18 mouse cellular contexts compared by ENCODE assay signal in genomic region chr19:30829231-30829775, GRCm38 (mm10).
A peak's percentile ranks its signal among the peaks of the same experiment; 100 is the strongest.
DNase-seq lines count a peak whose midpoint lies in the region; ATAC-seq and TF ChIP-seq lines count a peak whose summit lies in the region.
"Had no signal": no experiment of that assay in that cellular context is flagged by ENCODE, and none has a peak within 500 bp of the region (broad histone marks: within the 10 kb centered on the region; RNA-seq: fewer than 3 reads in every experiment).

No protein-coding gene starts in this region.

- DNase-seq in layer of hippocampus, adult 11-12 months (ENCODE audit: low spot score): peak; percentile 6
- no peak for DNase-seq in layer of hippocampus, adult 9-11 months
- no peak for DNase-seq in kidney, adult 18-20 months
- DNase-seq: adrenal gland, postnatal 14 days; cerebellum, adult 8-10 months; cerebellum, postnatal 14 days; gastrocnemius, postnatal 14 days had no signal

- H3K4me3 ChIP-seq in C2C12 (ENCODE audit: insufficient read depth, poor library complexity, severe bottlenecking) (no peak overlapping the region), myocyte (no peak overlapping the region)
- H3K4me3 ChIP-seq in embryonic fibroblast, embryonic 13.5 days (ENCODE audit: insufficient read depth, low read length): no peak overlapping the region
- H3K4me3 ChIP-seq: embryonic facial prominence, embryonic 12.5 days; forebrain, embryonic 13.5 days; heart, embryonic 12.5 days; hindbrain, embryonic 10.5 days; intestine, embryonic 15.5 days had no signal

- no peaks in the 10 kb centered on the region for H3K79me3 ChIP-seq in C2C12 (ENCODE audit: low read depth)

- peak overlapping the region; percentile 12 for H3K4me2 ChIP-seq in myocyte (ENCODE audit: low read depth)
- H3K4me2 ChIP-seq: embryonic facial prominence, embryonic 12.5 days; forebrain, embryonic 13.5 days; heart, embryonic 12.5 days; hindbrain, embryonic 14.5 days; intestine, embryonic 15.5 days had no signal

- H3ac ChIP-seq in C2C12 (ENCODE audit: control insufficient read depth, insufficient read length, low read depth): peak overlapping the region; percentile 18
- no peak overlapping the region for H3ac ChIP-seq in myocyte (ENCODE audit: control insufficient read depth, insufficient read length)

- H3K79me2 ChIP-seq in C2C12 (ENCODE audit: control insufficient read depth, insufficient read depth) (no peaks in the 10 kb centered on the region), myocyte (ENCODE audit: control insufficient read depth, insufficient read depth) (no peaks in the 10 kb centered on the region)

- ATAC-seq in erythroid progenitor cell, adult 5-6 weeks (replicated peaks; ENCODE audit: low FRiP score, poor library complexity, severe bottlenecking): no peak
- ATAC-seq: forebrain, embryonic 13.5 days; intestine, embryonic 15.5 days had no signal

- H3K36me3 ChIP-seq in C2C12 (ENCODE audit: control insufficient read depth, insufficient read depth) (no peaks in the 10 kb centered on the region), myocyte (ENCODE audit: control insufficient read depth, insufficient read depth) (no peaks in the 10 kb centered on the region)
- H3K36me3 ChIP-seq: embryonic facial prominence, embryonic 12.5 days; G1E; heart, embryonic 12.5 days; hindbrain, embryonic 10.5 days; intestine, embryonic 15.5 days had no signal

- no peak for TF ChIP-seq CTCF in C2C12 (IDR thresholded peaks at IDR 0.05; ENCODE audit: control insufficient read depth, insufficient read depth, insufficient read length)
- TF ChIP-seq CTCF in embryonic fibroblast, embryonic 13.5 days (IDR thresholded peaks at IDR 0.05; ENCODE audit: borderline replicate concordance, insufficient read depth, low read length): no peak

- H3K27me3 ChIP-seq in C2C12 (ENCODE audit: control insufficient read depth, insufficient read depth, insufficient read length): no peaks in the 10 kb centered on the region
- no peaks in the 10 kb centered on the region for H3K27me3 ChIP-seq in myocyte (ENCODE audit: control insufficient read depth, insufficient read depth, insufficient read length)
- H3K27me3 ChIP-seq: embryonic facial prominence, embryonic 12.5 days; forebrain, embryonic 13.5 days; heart, embryonic 12.5 days; intestine, embryonic 15.5 days had no signal

- no peaks in the 10 kb centered on the region for H3K4me1 ChIP-seq in embryonic fibroblast, embryonic 13.5 days (ENCODE audit: control insufficient read depth, insufficient read depth, low read length)
- H3K4me1 ChIP-seq: embryonic facial prominence, embryonic 12.5 days; forebrain, embryonic 13.5 days; heart, embryonic 12.5 days; intestine, embryonic 15.5 days had no signal

- no peak for TF ChIP-seq POLR2A in embryonic fibroblast, embryonic 13.5 days (IDR thresholded peaks at IDR 0.05; ENCODE audit: low read depth, low read length)
- TF ChIP-seq POLR2A in myocyte (IDR thresholded peaks at IDR 0.05; ENCODE audit: insufficient read length, low read depth): no peak

- peak overlapping the region; percentile 37; the same call in 1 of the 2 replicates for H3K27ac ChIP-seq in embryonic fibroblast, embryonic 13.5 days (ENCODE audit: insufficient read depth, low read length)
- H3K27ac ChIP-seq: embryonic facial prominence, embryonic 12.5 days; forebrain, embryonic 13.5 days; hindbrain, embryonic 10.5 days; hindbrain, embryonic 14.5 days; intestine, embryonic 15.5 days had no signal

TF ChIP-seq in C2C12, 6 proteins besides CTCF, POLR2A, EP300 and RAD21:
- TF ChIP-seq CEBPB (IDR thresholded peaks at IDR 0.05; ENCODE audit: low read depth): peak; percentile 59
- TF ChIP-seq MYOD1 (IDR thresholded peaks at IDR 0.05; ENCODE audit: control insufficient read depth, insufficient read length, low read depth): no peak
- no peak for TF ChIP-seq FOSL1 (IDR thresholded peaks at IDR 0.05; ENCODE audit: insufficient read depth, low read length, poor library complexity, severe bottlenecking)

TF ChIP-seq in myocyte, 11 proteins besides CTCF, POLR2A, EP300 and RAD21:
- no peak for TF ChIP-seq CEBPB (IDR thresholded peaks at IDR 0.05; ENCODE audit: insufficient read depth, poor library complexity, severe bottlenecking)
- no peak for TF ChIP-seq TCF3 (IDR thresholded peaks at IDR 0.05; ENCODE audit: insufficient read length, low read depth)
- no peak for TF ChIP-seq REST (IDR thresholded peaks at IDR 0.05; ENCODE audit: insufficient read depth, insufficient read length)
- TF ChIP-seq SRF (IDR thresholded peaks at IDR 0.05; ENCODE audit: control insufficient read depth, insufficient read length, low read depth): no peak
- no peak for TF ChIP-seq MYOD1 (IDR thresholded peaks at IDR 0.05; ENCODE audit: control insufficient read depth in 1 of 3, insufficient read length in 2 of 3, low read depth in 2 of 3)
- TF ChIP-seq E2F4 (IDR thresholded peaks at IDR 0.05; ENCODE audit: insufficient read depth): no peak
- TF ChIP-seq TCF12 (IDR thresholded peaks at IDR 0.05; ENCODE audit: insufficient read depth, poor library complexity, severe bottlenecking): no peak
- no peak for TF ChIP-seq USF1 (IDR thresholded peaks at IDR 0.05; ENCODE audit: low read depth)
- TF ChIP-seq MAX (IDR thresholded peaks at IDR 0.05; ENCODE audit: low read depth): no peak
- TF ChIP-seq MYOG (IDR thresholded peaks at IDR 0.05; ENCODE audit: control insufficient read depth in 1 of 3, insufficient read depth in 1 of 3, insufficient read length in 2 of 3, low read depth in 2 of 3): no peak
- TF ChIP-seq POLR2AphosphoS2 (IDR thresholded peaks at IDR 0.05; ENCODE audit: insufficient read length, low read depth): no peak
